Mouse (Mus musculus) right cerebral cortex, postnatal 4 days (tissue): ENCODE data around the gene Snx22.

Experiments used
- DNase-seq: peaks from one replicate; pipeline ENCODE4 v3.0.0-alpha.2; 2022

The Snx22 gene

GRCm38 (mm10) chr9:66069583-66069982, at the start of gene Snx22:
TSS of gene Snx22 (minus strand) at chr9:66069719.
- DNase-seq, result peak; percentile 61

- DNase-seq, result no peak
These were observed 47.4 kb upstream of the Snx22 start for GRCm38 (mm10) chr9:66116890-66117289.

GRCm38 (mm10) chr9:66114341-66114740, 44.8 kb upstream of the Snx22 start:
- no peak for DNase-seq

- no peak for DNase-seq
These were observed 41.3 kb upstream of the Snx22 start for GRCm38 (mm10) chr9:66110611-66111379.

- DNase-seq, result no peak
These were observed 40.6 kb upstream of the Snx22 start for GRCm38 (mm10) chr9:66110126-66110525.

GRCm38 (mm10) chr9:66109574-66109973, 40.1 kb upstream of the Snx22 start:
- no peak for DNase-seq

- DNase-seq, result no peak
These were observed 35.6 kb upstream of the Snx22 start for GRCm38 (mm10) chr9:66105168-66105567.

- no peak for DNase-seq
These were observed 35.1 kb upstream of the Snx22 start for GRCm38 (mm10) chr9:66104601-66105000.

GRCm38 (mm10) chr9:66102668-66103067, 33.1 kb upstream of the Snx22 start:
- no peak for DNase-seq

GRCm38 (mm10) chr9:66101577-66101976, 32.1 kb upstream of the Snx22 start:
- DNase-seq, result no peak

- DNase-seq, result no peak
These were observed 23.1 kb upstream of the Snx22 start for GRCm38 (mm10) chr9:66092664-66093063.

GRCm38 (mm10) chr9:66091327-66092231, 22.1 kb upstream of the Snx22 start:
- no peak for DNase-seq

- DNase-seq, result no peak
These were observed 21.2 kb upstream of the Snx22 start for GRCm38 (mm10) chr9:66090593-66091244.

GRCm38 (mm10) chr9:66088411-66088810, 18.9 kb upstream of the Snx22 start:
- peak; percentile 46 for DNase-seq

GRCm38 (mm10) chr9:66087062-66087461, 17.5 kb upstream of the Snx22 start:
- DNase-seq, result no peak

GRCm38 (mm10) chr9:66084171-66084570, 14.7 kb upstream of the Snx22 start:
- no peak for DNase-seq

GRCm38 (mm10) chr9:66081999-66082398, 12.5 kb upstream of the Snx22 start:
- DNase-seq, result no peak

- DNase-seq, result no peak
These were observed 11.4 kb upstream of the Snx22 start for GRCm38 (mm10) chr9:66080804-66081459.

- DNase-seq, result no peak
These were observed 9.0 kb upstream of the Snx22 start for GRCm38 (mm10) chr9:66078493-66078892.

- DNase-seq, result no peak
These were observed 8.6 kb upstream of the Snx22 start for GRCm38 (mm10) chr9:66078072-66078471.

GRCm38 (mm10) chr9:66072754-66073153, 3.2 kb upstream of the Snx22 start:
- no peak for DNase-seq

- DNase-seq, result no peak
These were observed 632 bp upstream of the Snx22 start for GRCm38 (mm10) chr9:66070151-66070550.

- DNase-seq, result peak; percentile 60
These were observed 538 bp downstream of the Snx22 start for GRCm38 (mm10) chr9:66068971-66069391.
